Mouse (Mus musculus) CD4-positive helper T cell, adult 2 months (primary cell): Measurements from ENCODE around the gene Calm4.
"Not testable (repeated sequence)": the region's sequence is repeated elsewhere in the genome, so short reads cannot be mapped to it uniquely, and the experiment has no call there.

Experiments
- DNase-seq: peaks from one replicate; pipeline ENCODE4 v3.0.0-alpha.2; 2012; ENCODE audit warnings: low read depth, missing footprints, low spot score

Calm4 gene

GRCm38 (mm10) chr13:3837312-3837807 lies at the start of gene Calm4:
Calm4 (plus strand) TSS chr13:3837757.
- DNase-seq: not testable (repeated sequence)

- DNase-seq: no peak
These were observed 49.0 kb upstream of the Calm4 start for GRCm38 (mm10) chr13:3788588-3788987.

- DNase-seq: no peak
These were observed 48.0 kb upstream of the Calm4 start for GRCm38 (mm10) chr13:3789531-3789930.

- no peak for DNase-seq
These were observed 40.9 kb upstream of the Calm4 start for GRCm38 (mm10) chr13:3796649-3797048.

- no peak for DNase-seq
These were observed 38.8 kb upstream of the Calm4 start for GRCm38 (mm10) chr13:3798751-3799150.

- DNase-seq: no peak
These were observed 38.2 kb upstream of the Calm4 start for GRCm38 (mm10) chr13:3799386-3799785.

- DNase-seq: no peak
These were observed 33.4 kb upstream of the Calm4 start, which contains the start of gene Calml3 for GRCm38 (mm10) chr13:3804186-3804585. Calml3 (minus strand) TSS chr13:3804316.

GRCm38 (mm10) chr13:3805132-3805531 lies 32.4 kb upstream of the Calm4 start:
- no peak for DNase-seq

GRCm38 (mm10) chr13:3805638-3806037 lies 31.9 kb upstream of the Calm4 start:
- DNase-seq: no peak

GRCm38 (mm10) chr13:3807131-3807827 lies 30.3 kb upstream of the Calm4 start:
- DNase-seq: no peak

- DNase-seq: no peak
These were observed 19.4 kb upstream of the Calm4 start for GRCm38 (mm10) chr13:3818012-3818739.

GRCm38 (mm10) chr13:3818740-3819076 lies 18.8 kb upstream of the Calm4 start:
- no peak for DNase-seq

- no peak for DNase-seq
These were observed 15.5 kb upstream of the Calm4 start for GRCm38 (mm10) chr13:3822105-3822504.

GRCm38 (mm10) chr13:3825726-3826125 lies 11.8 kb upstream of the Calm4 start:
- no peak for DNase-seq

- DNase-seq: no peak
These were observed 6.0 kb upstream of the Calm4 start for GRCm38 (mm10) chr13:3831546-3831945.

- no peak for DNase-seq
These were observed 5.6 kb upstream of the Calm4 start for GRCm38 (mm10) chr13:3831994-3832393.

- DNase-seq: no peak
These were observed 5.1 kb upstream of the Calm4 start for GRCm38 (mm10) chr13:3832450-3832849.

- not testable (repeated sequence) for DNase-seq
These were observed 3.9 kb upstream of the Calm4 start for GRCm38 (mm10) chr13:3833644-3834043.

- not testable (repeated sequence) for DNase-seq
These were observed 3.1 kb downstream of the Calm4 start for GRCm38 (mm10) chr13:3840662-3841061.

GRCm38 (mm10) chr13:3850330-3850729 lies 12.8 kb downstream of the Calm4 start:
- DNase-seq: no peak

GRCm38 (mm10) chr13:3853648-3854333 lies 16.2 kb downstream of the Calm4 start, which contains the start of gene Calm5:
Calm5 (plus strand) TSS chr13:3854173.
- DNase-seq: not testable (repeated sequence)

GRCm38 (mm10) chr13:3854856-3855255 lies 17.3 kb downstream of the Calm4 start:
- DNase-seq: no peak
